Mouse (Mus musculus) embryonic facial prominence, embryonic 10.5 days (tissue): ENCODE results near the gene Icmt. TPM values are rescaled to one million over a fixed set of nuclear protein-coding genes. Genes with fewer than 3 reads are reported as not detected.
A peak's percentile ranks its signal among the peaks of the same experiment; 100 is the strongest.

Experiments used
- DNase-seq: peaks from one replicate; pipeline ENCODE4 v3.0.0-alpha.2; 2017; ENCODE audit warnings: low spot score
- H3K27ac ChIP-seq: fragments of 300-500 bp; sonication (generic); replicated peaks from 2 replicates; pipeline ENCODE4 v1.5.1; 2016; ENCODE audit warnings: mild to moderate bottlenecking
- H3K27me3 ChIP-seq: fragments of 300-500 bp; sonication (generic); replicated peaks from 2 replicates; pipeline ENCODE4 v1.6.1; 2016; ENCODE audit warnings: low read depth, mild to moderate bottlenecking; ENCODE audit not compliant: poor library complexity, severe bottlenecking
- H3K36me3 ChIP-seq: fragments of 300-500 bp; sonication (generic); replicated peaks from 2 replicates; pipeline ENCODE4 v1.6.1; 2016; ENCODE audit warnings: mild to moderate bottlenecking, moderate library complexity
- H3K4me1 ChIP-seq: fragments of 300-500 bp; sonication (generic); 2 replicates; pipeline ENCODE4 v1.6.1; 2016
- H3K4me3 ChIP-seq: fragments of 300-500 bp; sonication (generic); 2 replicates; pipeline ENCODE4 v1.5.1; 2016; ENCODE audit warnings: mild to moderate bottlenecking, moderate library complexity
- H3K9me3 ChIP-seq: fragments of 300-500 bp; sonication (generic); 2 replicates; pipeline ENCODE4 v1.6.1; 2016; ENCODE audit warnings: mild to moderate bottlenecking
- WGBS: fragments of 180-500 bp; shearing (Covaris S2); methylation state at CpG from one replicate; pipeline ENCODE4 v1.1.7; 2016; 5-methylcytosine and 5-hydroxymethylcytosine counted together
- polyA plus RNA-seq: library from polyadenylated mRNA; unstranded; fragments of >200 nt; fragmentation: Nextera tagmentation; extraction: Ambion mirVana; gene quantifications from 2 replicates; pipeline ENCODE4 v1.2.1, GENCODE M21; 2016

Icmt gene
- polyA plus RNA-seq, 1 experiment from 2014 or later, result 30.2 TPM

GRCm38 (mm10) chr4:152266236-152266895, 30.7 kb upstream of the Icmt start:
- WGBS, result 57% methylated on average over 10 of the region's 10 CpGs
- peaks cover 11% of the 10 kb centered on the region; the same call in 1 of the 2 replicates for H3K27me3 ChIP-seq
- H3K36me3 ChIP-seq, result no peaks in the 10 kb centered on the region; the same call in 1 of the 2 replicates
- no peak overlapping the region for H3K27ac ChIP-seq
- no peak for DNase-seq
- H3K9me3 ChIP-seq, result no peaks in the 10 kb centered on the region
- H3K4me1 ChIP-seq, result peaks cover 70% of the 10 kb centered on the region
- H3K4me3 ChIP-seq, result no peak overlapping the region

GRCm38 (mm10) chr4:152267748-152268369, 29.2 kb upstream of the Icmt start:
- H3K36me3 ChIP-seq, result no peaks in the 10 kb centered on the region; the same call in 1 of the 2 replicates
- DNase-seq, result no peak
- H3K27me3 ChIP-seq, result peaks cover 25% of the 10 kb centered on the region
- H3K27ac ChIP-seq, result no peak overlapping the region
- peaks cover 68% of the 10 kb centered on the region for H3K4me1 ChIP-seq
- no peaks in the 10 kb centered on the region for H3K9me3 ChIP-seq
- 84% methylated on average over 13 of the region's 13 CpGs for WGBS
- H3K4me3 ChIP-seq, result no peak overlapping the region

GRCm38 (mm10) chr4:152269967-152270366, 27.1 kb upstream of the Icmt start:
- no peak overlapping the region for H3K4me3 ChIP-seq
- H3K36me3 ChIP-seq, result no peaks in the 10 kb centered on the region; the same call in 1 of the 2 replicates
- peaks cover 69% of the 10 kb centered on the region for H3K4me1 ChIP-seq
- DNase-seq, result no peak
- peaks cover 46% of the 10 kb centered on the region for H3K27me3 ChIP-seq
- no peak overlapping the region for H3K27ac ChIP-seq
- 85% methylated on average over 13 of the region's 13 CpGs for WGBS
- H3K9me3 ChIP-seq, result no peaks in the 10 kb centered on the region

GRCm38 (mm10) chr4:152270599-152270998, 26.4 kb upstream of the Icmt start:
- peaks cover 52% of the 10 kb centered on the region for H3K27me3 ChIP-seq
- WGBS, result 83% methylated on average over 9 of the region's 9 CpGs
- peaks cover 72% of the 10 kb centered on the region for H3K4me1 ChIP-seq
- DNase-seq, result no peak
- H3K36me3 ChIP-seq, result no peaks in the 10 kb centered on the region; the same call in 1 of the 2 replicates
- no peaks in the 10 kb centered on the region for H3K9me3 ChIP-seq
- no peak overlapping the region for H3K27ac ChIP-seq
- no peak overlapping the region for H3K4me3 ChIP-seq

GRCm38 (mm10) chr4:152271334-152271733, 25.7 kb upstream of the Icmt start:
- no peak for DNase-seq
- no peaks in the 10 kb centered on the region for H3K9me3 ChIP-seq
- no peak overlapping the region for H3K4me3 ChIP-seq
- no peak overlapping the region for H3K27ac ChIP-seq
- WGBS, result 89% methylated on average over 11 of the region's 11 CpGs
- H3K27me3 ChIP-seq, result peaks cover 59% of the 10 kb centered on the region
- H3K4me1 ChIP-seq, result peaks cover 69% of the 10 kb centered on the region
- no peaks in the 10 kb centered on the region; the same call in 1 of the 2 replicates for H3K36me3 ChIP-seq

GRCm38 (mm10) chr4:152272006-152272405, 25.0 kb upstream of the Icmt start:
- Histone ChIP-seq H3K27me3 (peaks cover 66% of the 10 kb centered on the region), H3K9me3 (no peaks in the 10 kb centered on the region), H3K4me1 (peaks cover 74% of the 10 kb centered on the region)

GRCm38 (mm10) chr4:152272449-152273049, 24.5 kb upstream of the Icmt start:
- DNase-seq, result peak; percentile 40
- WGBS, result 24% methylated on average over 9 of the region's 9 CpGs

More at GRCm38 (mm10) chr4:152272006-152272405, 25.0 kb upstream of the Icmt start:
- Histone ChIP-seq H3K36me3 (no peaks in the 10 kb centered on the region; the same call in 1 of the 2 replicates), H3K4me3 (no peak overlapping the region), H3K27ac (0 out of 2 replicates have a peak overlapping the region, but pooled peaks have one; percentile 10)
- no peak for DNase-seq
- WGBS, result 66% methylated on average over 7 of the region's 7 CpGs

GRCm38 (mm10) chr4:152273191-152273590, 23.8 kb upstream of the Icmt start:
- Histone ChIP-seq H3K4me1 (peaks cover 66% of the 10 kb centered on the region), H3K27ac (peak overlapping the region; percentile 14; the same call in 1 of the 2 replicates), H3K36me3 (no peaks in the 10 kb centered on the region; the same call in 1 of the 2 replicates), H3K9me3 (no peaks in the 10 kb centered on the region), H3K4me3 (peak overlapping the region; percentile 75; the same call in 1 of the 2 replicates), H3K27me3 (peaks cover 70% of the 10 kb centered on the region)
- DNase-seq, result no peak
- WGBS, result 15% methylated on average over 3 of the region's 3 CpGs

More at GRCm38 (mm10) chr4:152272449-152273049, 24.5 kb upstream of the Icmt start:
- Histone ChIP-seq H3K4me1 (peaks cover 72% of the 10 kb centered on the region), H3K36me3 (no peaks in the 10 kb centered on the region; the same call in 1 of the 2 replicates), H3K27ac (0 out of 2 replicates have a peak overlapping the region, but pooled peaks have one; percentile 14), H3K9me3 (no peaks in the 10 kb centered on the region), H3K4me3 (peak overlapping the region; percentile 5; the same call in 1 of the 2 replicates), H3K27me3 (peaks cover 70% of the 10 kb centered on the region)

- peak; percentile 79 for DNase-seq
- under 1% methylated on average over 48 of the region's 48 CpGs for WGBS
- Histone ChIP-seq H3K4me3 (peak within 1 kb of the TSS; percentile 75), H3K27ac (peak within 1 kb of the TSS; percentile 81), H3K9me3 (no peaks in the 10 kb centered on the region), H3K36me3 (no peaks in the 10 kb centered on the region), H3K4me1 (peaks cover 62% of the 10 kb centered on the region), H3K27me3 (peaks cover 73% of the 10 kb centered on the region)
Measured at GRCm38 (mm10) chr4:152273621-152274236, 23.3 kb upstream of the Icmt start, which contains the start of gene Gpr153. Gene Gpr153, plus strand, starts transcription at chr4:152274232.

GRCm38 (mm10) chr4:152274681-152275131, 22.3 kb upstream of the Icmt start:
- peaks cover 61% of the 10 kb centered on the region for H3K4me1 ChIP-seq

GRCm38 (mm10) chr4:152276389-152277347, 20.4 kb upstream of the Icmt start:
- Histone ChIP-seq H3K27ac (no peak overlapping the region), H3K27me3 (peaks cover 88% of the 10 kb centered on the region), H3K4me3 (no peak overlapping the region), H3K36me3 (0 out of 2 replicates have a peak, but pooled peaks cover 3% of the 10 kb centered on the region), H3K4me1 (peaks cover 49% of the 10 kb centered on the region), H3K9me3 (no peaks in the 10 kb centered on the region)
- WGBS, result 47% methylated on average over 10 of the region's 10 CpGs
- DNase-seq, result peak; percentile 66

More at GRCm38 (mm10) chr4:152274681-152275131, 22.3 kb upstream of the Icmt start:
- H3K36me3 ChIP-seq, result no peaks in the 10 kb centered on the region
- H3K27ac ChIP-seq, result peak overlapping the region; percentile 81
- H3K4me3 ChIP-seq, result peak overlapping the region; percentile 75
- no peaks in the 10 kb centered on the region for H3K9me3 ChIP-seq
- WGBS, result under 1% methylated on average over 20 of the region's 20 CpGs
- peak; percentile 66 for DNase-seq
- peaks cover 81% of the 10 kb centered on the region for H3K27me3 ChIP-seq
